In genomic region chr4:126310344-126310743, GRCm38 (mm10) we compare ENCODE assay signal across 15 mouse cellular contexts. TPM values are rescaled to one million over a fixed set of nuclear protein-coding genes. Genes with fewer than 3 reads are reported as not detected.
DNase-seq lines count a peak whose midpoint lies in the region; ATAC-seq lines count a peak whose summit lies in the region.
"Had no signal": no experiment of that assay in that cellular context is flagged by ENCODE, and none has a peak within 500 bp of the region (broad histone marks: within the 10 kb centered on the region; RNA-seq: fewer than 3 reads in every experiment).

No protein-coding gene starts in this region.

- no peak overlapping the region for H3K27ac ChIP-seq in forebrain, embryonic 13.5 days
- H3K27ac ChIP-seq in forebrain, embryonic 14.5 days (ENCODE audit: low read depth, low read length), result no peak overlapping the region
- no peak overlapping the region for H3K27ac ChIP-seq in hindbrain, embryonic 13.5 days
- no peak overlapping the region for H3K27ac ChIP-seq in hindbrain, embryonic 11.5 days (ENCODE audit: low read depth, low read length)
- H3K27ac ChIP-seq: forebrain, embryonic 12.5 days; heart, adult 2 months; hindbrain, embryonic 12.5 days; macrophage; neural tube, embryonic 12.5 days had no signal

- H3K9me3 ChIP-seq in forebrain, embryonic 13.5 days (replicated peaks), result peaks cover 8% of the 10 kb centered on the region; the same call in 1 of the 2 replicates
- peaks cover 4% of the 10 kb centered on the region; the same call in 1 of the 2 replicates for H3K9me3 ChIP-seq in forebrain, embryonic 14.5 days (replicated peaks; ENCODE audit: control insufficient read depth, low read length)
- no peaks in the 10 kb centered on the region for H3K9me3 ChIP-seq in hindbrain, embryonic 13.5 days
- no peaks in the 10 kb centered on the region for H3K9me3 ChIP-seq in hindbrain, embryonic 11.5 days (ENCODE audit: control insufficient read depth, low read length)
- H3K9me3 ChIP-seq: embryonic facial prominence, embryonic 12.5 days; hindbrain, embryonic 12.5 days had no signal

- 80% methylated on average over 7 of the region's 7 CpGs for WGBS in forebrain, embryonic 13.5 days
- WGBS in forebrain, embryonic 14.5 days, result 65% methylated on average over 7 of the region's 7 CpGs
- 79% methylated on average over 7 of the region's 7 CpGs for WGBS in hindbrain, embryonic 13.5 days
- 75% methylated on average over 7 of the region's 7 CpGs for WGBS in hindbrain, embryonic 11.5 days

- H3K27me3 ChIP-seq in forebrain, embryonic 13.5 days, result peaks cover 6% of the 10 kb centered on the region; the same call in 1 of the 2 replicates
- no peaks in the 10 kb centered on the region for H3K27me3 ChIP-seq in forebrain, embryonic 14.5 days (replicated peaks; ENCODE audit: control insufficient read depth, insufficient read depth, low read length)
- peaks cover 17% of the 10 kb centered on the region for H3K27me3 ChIP-seq in hindbrain, embryonic 13.5 days
- H3K27me3 ChIP-seq in hindbrain, embryonic 11.5 days (ENCODE audit: control insufficient read depth, insufficient read depth, low read length), result no peaks in the 10 kb centered on the region
- H3K27me3 ChIP-seq: CH12.LX; embryonic facial prominence, embryonic 12.5 days; neural tube, embryonic 12.5 days had no signal

- no peak overlapping the region for H3K4me2 ChIP-seq in forebrain, embryonic 13.5 days
- H3K4me2 ChIP-seq in forebrain, embryonic 14.5 days (ENCODE audit: low read length), result no peak overlapping the region
- H3K4me2 ChIP-seq in hindbrain, embryonic 13.5 days, result no peak overlapping the region
- no peak overlapping the region for H3K4me2 ChIP-seq in hindbrain, embryonic 11.5 days (replicated peaks; ENCODE audit: low read depth, low read length)

- DNase-seq in forebrain, embryonic 14.5 days (ENCODE audit: low spot score), result no peak
- no peak for DNase-seq in hindbrain, embryonic 11.5 days (ENCODE audit: low spot score)
- DNase-seq in urinary bladder, adult 2 months (ENCODE audit: low spot score), result peak; percentile 21
- no peak for DNase-seq in urinary bladder, adult 18-20 months (ENCODE audit: low spot score in 2 of 2)
- DNase-seq in adrenal gland, adult (ENCODE audit: inconsistent age in 2 of 2, low spot score in 1 of 2), result no peak

- no peak overlapping the region for H3K9ac ChIP-seq in forebrain, embryonic 13.5 days
- H3K9ac ChIP-seq in forebrain, embryonic 14.5 days (ENCODE audit: low read length), result no peak overlapping the region
- H3K9ac ChIP-seq in hindbrain, embryonic 13.5 days, result peak overlapping the region; percentile 39; the same call in 1 of the 2 replicates
- no peak overlapping the region for H3K9ac ChIP-seq in hindbrain, embryonic 11.5 days (ENCODE audit: low read depth, low read length)
- H3K9ac ChIP-seq: embryonic facial prominence, embryonic 12.5 days; forebrain, embryonic 12.5 days; neural tube, embryonic 12.5 days had no signal

- H3K36me3 ChIP-seq in forebrain, embryonic 13.5 days (ENCODE audit: poor library complexity, severe bottlenecking), result peaks cover 10% of the 10 kb centered on the region
- peaks cover 5% of the 10 kb centered on the region; the same call in 1 of the 2 replicates for H3K36me3 ChIP-seq in forebrain, embryonic 14.5 days (ENCODE audit: control insufficient read depth, insufficient read depth, low read length)
- peaks cover 10% of the 10 kb centered on the region; the same call in 1 of the 2 replicates for H3K36me3 ChIP-seq in hindbrain, embryonic 13.5 days
- H3K36me3 ChIP-seq in hindbrain, embryonic 11.5 days (ENCODE audit: control insufficient read depth, insufficient read depth, low read length), result no peaks in the 10 kb centered on the region

- peaks cover 4% of the 10 kb centered on the region for H3K4me1 ChIP-seq in forebrain, embryonic 13.5 days
- H3K4me1 ChIP-seq in forebrain, embryonic 14.5 days (ENCODE audit: control insufficient read depth, insufficient read depth, low read length), result no peaks in the 10 kb centered on the region
- peaks cover 11% of the 10 kb centered on the region for H3K4me1 ChIP-seq in hindbrain, embryonic 13.5 days (replicated peaks)
- no peaks in the 10 kb centered on the region for H3K4me1 ChIP-seq in hindbrain, embryonic 11.5 days (replicated peaks; ENCODE audit: control insufficient read depth, insufficient read depth, low read length)
- H3K4me1 ChIP-seq: neural tube, embryonic 12.5 days had no signal

- ATAC-seq in forebrain, embryonic 13.5 days, result peak; percentile 22; the same call in 1 of the 2 replicates
- ATAC-seq in forebrain, embryonic 14.5 days, result no peak
- no peak for ATAC-seq in hindbrain, embryonic 13.5 days (ENCODE audit: low FRiP score)
- no peak for ATAC-seq in hindbrain, embryonic 11.5 days (ENCODE audit: low FRiP score)

- H3K4me3 ChIP-seq in forebrain, embryonic 13.5 days, result no peak overlapping the region
- no peak overlapping the region for H3K4me3 ChIP-seq in forebrain, embryonic 14.5 days (ENCODE audit: low read depth, low read length)
- no peak overlapping the region for H3K4me3 ChIP-seq in hindbrain, embryonic 13.5 days
- H3K4me3 ChIP-seq in hindbrain, embryonic 11.5 days (ENCODE audit: low read depth, low read length), result no peak overlapping the region
- H3K4me3 ChIP-seq: embryonic facial prominence, embryonic 12.5 days; heart, adult 2 months had no signal

RNA-seq across cellular contexts. Expression of gene Adprhl2, which starts 11.2 kb away (rescaled TPM):
- 70.9 and 81.6 TPM in 2 replicates for polyA plus RNA-seq in forebrain, embryonic 13.5 days (2015; fragmentation: Nextera tagmentation; extraction: Ambion mirVana)
- polyA plus RNA-seq in forebrain, embryonic 14.5 days (2014; fragmentation: Nextera tagmentation; extraction: Ambion mirVana), result 53.9 and 62.4 TPM in 2 replicates
- 78.2 and 81.6 TPM in 2 replicates for polyA plus RNA-seq in hindbrain, embryonic 13.5 days (2015; fragmentation: Nextera tagmentation; extraction: Ambion mirVana)
- polyA plus RNA-seq in hindbrain, embryonic 11.5 days (2014; fragmentation: Nextera tagmentation; extraction: Ambion mirVana), result 39.2 and 39.3 TPM in 2 replicates
- polyA plus RNA-seq in urinary bladder, adult 2 months (2012; rRNA removed), result 42.3 and 48.2 TPM in 2 replicates

RNA-seq across cellular contexts. Expression of gene Tekt2, which starts 15.1 kb away (rescaled TPM):
- 10.0 and 11.2 TPM in 2 replicates for polyA plus RNA-seq in forebrain, embryonic 13.5 days (2015; fragmentation: Nextera tagmentation; extraction: Ambion mirVana)
- polyA plus RNA-seq in forebrain, embryonic 14.5 days (2014; fragmentation: Nextera tagmentation; extraction: Ambion mirVana), result 9.4 and 11.1 TPM in 2 replicates
- 7.0 and 8.5 TPM in 2 replicates for polyA plus RNA-seq in hindbrain, embryonic 13.5 days (2015; fragmentation: Nextera tagmentation; extraction: Ambion mirVana)
- 3.0 and 3.8 TPM in 2 replicates for polyA plus RNA-seq in hindbrain, embryonic 11.5 days (2014; fragmentation: Nextera tagmentation; extraction: Ambion mirVana)
- polyA plus RNA-seq in urinary bladder, adult 2 months (2012; rRNA removed), result 25.8 and 40.1 TPM in 2 replicates
- polyA plus RNA-seq: inflammation-experienced regulatory T-cells, adult 6 months had no signal

RNA-seq across cellular contexts. Expression of gene Col8a2, which starts 23.8 kb away (rescaled TPM):
- 0.96 and 1.4 TPM in 2 replicates for polyA plus RNA-seq in forebrain, embryonic 13.5 days (2015; fragmentation: Nextera tagmentation; extraction: Ambion mirVana)
- 1.2 and 2.9 TPM in 2 replicates for polyA plus RNA-seq in forebrain, embryonic 14.5 days (2014; fragmentation: Nextera tagmentation; extraction: Ambion mirVana)
- 7.6 and 10.1 TPM in 2 replicates for polyA plus RNA-seq in hindbrain, embryonic 13.5 days (2015; fragmentation: Nextera tagmentation; extraction: Ambion mirVana)
- polyA plus RNA-seq in hindbrain, embryonic 11.5 days (2014; fragmentation: Nextera tagmentation; extraction: Ambion mirVana), result 15.6 and 17.4 TPM in 2 replicates
- polyA plus RNA-seq in urinary bladder, adult 2 months (2012; rRNA removed), result 17.6 and 22.6 TPM in 2 replicates
- polyA plus RNA-seq: inflammation-experienced regulatory T-cells, adult 6 months; macrophage had no signal

RNA-seq across cellular contexts. Expression of gene Trappc3, which starts 48.2 kb away (rescaled TPM):
- 141 and 143 TPM in 2 replicates for polyA plus RNA-seq in forebrain, embryonic 13.5 days (2015; fragmentation: Nextera tagmentation; extraction: Ambion mirVana)
- 36.9 and 39.3 TPM in 2 replicates for polyA plus RNA-seq in forebrain, embryonic 14.5 days (2014; fragmentation: Nextera tagmentation; extraction: Ambion mirVana)
- 160 and 168 TPM in 2 replicates for polyA plus RNA-seq in hindbrain, embryonic 13.5 days (2015; fragmentation: Nextera tagmentation; extraction: Ambion mirVana)
- 17.8 and 39.1 TPM in 2 replicates for polyA plus RNA-seq in hindbrain, embryonic 11.5 days (2014; fragmentation: Nextera tagmentation; extraction: Ambion mirVana)
- 85.7 and 101 TPM in 2 replicates for polyA plus RNA-seq in urinary bladder, adult 2 months (2012; rRNA removed)

RNA-seq across cellular contexts. Expression of gene Map7d1, which starts 54.2 kb away (rescaled TPM):
- 53.5 and 58.2 TPM in 2 replicates for polyA plus RNA-seq in forebrain, embryonic 13.5 days (2015; fragmentation: Nextera tagmentation; extraction: Ambion mirVana)
- 54.8 and 67.8 TPM in 2 replicates for polyA plus RNA-seq in forebrain, embryonic 14.5 days (2014; fragmentation: Nextera tagmentation; extraction: Ambion mirVana)
- polyA plus RNA-seq in hindbrain, embryonic 13.5 days (2015; fragmentation: Nextera tagmentation; extraction: Ambion mirVana), result 79.5 and 81.8 TPM in 2 replicates
- 54.6 and 65.5 TPM in 2 replicates for polyA plus RNA-seq in hindbrain, embryonic 11.5 days (2014; fragmentation: Nextera tagmentation; extraction: Ambion mirVana)
- 103 and 127 TPM in 2 replicates for polyA plus RNA-seq in urinary bladder, adult 2 months (2012; rRNA removed)
